Mouse (Mus musculus) limb, embryonic 15.5 days (tissue): ENCODE results near the gene Usp15. TPM values are rescaled to one million over a fixed set of nuclear protein-coding genes. Genes with fewer than 3 reads are reported as not detected.

Source experiments
- ATAC-seq: fragments of 200-750 bp; cut with Nextera tagmentation; 2 replicates; pipeline ENCODE4 v1.8.0; 2017; ENCODE audit warnings: low read depth, moderate TSS enrichment; ENCODE audit not compliant: insufficient number of reproducible peaks, low FRiP score, low TSS enrichment
- H3K27ac ChIP-seq: fragments of 300-500 bp; sonication (generic); 2 replicates; pipeline ENCODE4 v1.5.1; 2015; ENCODE audit warnings: moderate library complexity, mild to moderate bottlenecking, inconsistent platforms
- H3K27me3 ChIP-seq: fragments of 300-500 bp; sonication (generic); 2 replicates; pipeline ENCODE4 v1.6.1; 2015; ENCODE audit warnings: inconsistent platforms
- H3K36me3 ChIP-seq: fragments of 300-500 bp; sonication (generic); 2 replicates; pipeline ENCODE4 v1.6.1; 2015; ENCODE audit warnings: inconsistent platforms
- H3K4me1 ChIP-seq: fragments of 300-500 bp; sonication (generic); 2 replicates; pipeline ENCODE4 v1.6.1; 2015; ENCODE audit warnings: inconsistent platforms
- H3K4me2 ChIP-seq: fragments of 300-500 bp; sonication (generic); 2 replicates; pipeline ENCODE4 v1.6.1; 2015; ENCODE audit warnings: mild to moderate bottlenecking, inconsistent platforms
- H3K4me3 ChIP-seq: fragments of 300-500 bp; sonication (generic); 2 replicates; pipeline ENCODE4 v1.5.1; 2015; ENCODE audit warnings: mild to moderate bottlenecking, inconsistent platforms
- H3K9ac ChIP-seq: fragments of 300-500 bp; sonication (generic); 2 replicates; pipeline ENCODE4 v1.6.1; 2015; ENCODE audit warnings: inconsistent platforms
- H3K9me3 ChIP-seq: fragments of 300-500 bp; sonication (generic); 2 replicates; pipeline ENCODE4 v1.6.1; 2016; ENCODE audit warnings: inconsistent platforms
- WGBS: fragments of 180-500 bp; shearing (Covaris S2); methylation state at CpG from one replicate; pipeline ENCODE4 v1.1.7; 2015; 5-methylcytosine and 5-hydroxymethylcytosine counted together
- polyA plus RNA-seq: library from polyadenylated mRNA; unstranded; fragments of >200 nt; fragmentation: Nextera tagmentation; extraction: Ambion mirVana; gene quantifications from 2 replicates; pipeline ENCODE4 v1.2.1, GENCODE M21; 2015

Gene Usp15
- polyA plus RNA-seq, 1 experiment from 2014 or later: 63.3 TPM

DNA sequence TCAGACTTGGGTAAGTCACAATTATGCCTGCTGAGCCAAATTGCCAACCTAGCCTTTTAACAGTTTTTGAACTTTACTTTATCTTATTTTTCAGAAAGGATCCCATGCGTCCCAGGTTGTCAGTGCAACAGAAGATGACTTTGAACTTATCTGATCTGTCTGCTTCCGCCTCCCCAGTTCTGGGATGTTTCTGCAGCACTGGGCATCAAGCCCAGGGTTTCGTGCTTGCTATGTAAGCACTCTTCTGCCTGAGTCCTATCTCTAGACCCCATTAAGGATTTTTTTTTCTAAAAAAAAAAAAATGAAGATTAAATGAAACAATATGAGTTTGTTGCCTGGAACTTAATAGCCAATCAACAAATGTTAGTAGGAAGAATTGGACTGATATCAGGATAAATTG lies 2.3 kb upstream of the Usp15 start:
- no peak overlapping the region for H3K4me2 ChIP-seq
- ATAC-seq: no peak
- no peak overlapping the region for H3K4me3 ChIP-seq
- no peaks in the 10 kb centered on the region for H3K27me3 ChIP-seq
- 83% methylated on average over 3 of the region's 3 CpGs for WGBS
- H3K27ac ChIP-seq: no peak overlapping the region
- H3K4me1 ChIP-seq: peaks cover 7% of the 10 kb centered on the region; the same call in 1 of the 2 replicates
- no peaks in the 10 kb centered on the region for H3K36me3 ChIP-seq
- H3K9ac ChIP-seq: no peak overlapping the region
- H3K9me3 ChIP-seq: no peaks in the 10 kb centered on the region

DNA sequence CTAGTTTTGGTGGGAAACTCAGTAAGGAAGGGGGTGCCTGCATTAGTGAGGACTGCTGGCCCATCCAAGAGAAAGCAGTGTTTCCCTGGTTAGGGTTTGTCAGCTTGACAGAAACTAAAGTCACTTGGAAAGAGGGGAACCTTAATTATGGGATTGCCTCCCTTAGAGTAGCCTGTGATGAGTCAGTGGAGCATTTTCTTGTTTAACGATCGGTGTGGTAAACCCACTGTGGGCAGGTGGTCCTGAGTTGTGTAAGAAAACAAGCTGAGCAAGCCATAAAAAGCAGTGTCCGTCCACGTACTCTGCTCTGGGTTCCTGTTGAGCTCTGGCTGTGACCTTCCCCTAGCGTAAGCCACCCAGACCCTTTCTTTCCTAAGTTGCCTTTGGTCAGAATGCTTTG lies 1.4 kb upstream of the Usp15 start:
- H3K27me3 ChIP-seq: no peaks in the 10 kb centered on the region
- H3K27ac ChIP-seq: no peak overlapping the region
- H3K36me3 ChIP-seq: no peaks in the 10 kb centered on the region
- 61% methylated on average over 5 of the region's 5 CpGs for WGBS
- H3K4me1 ChIP-seq: peaks cover 7% of the 10 kb centered on the region; the same call in 1 of the 2 replicates
- no peak overlapping the region for H3K4me2 ChIP-seq
- ATAC-seq: no peak
- H3K4me3 ChIP-seq: no peak overlapping the region
- H3K9ac ChIP-seq: no peak overlapping the region
- no peaks in the 10 kb centered on the region for H3K9me3 ChIP-seq

DNA sequence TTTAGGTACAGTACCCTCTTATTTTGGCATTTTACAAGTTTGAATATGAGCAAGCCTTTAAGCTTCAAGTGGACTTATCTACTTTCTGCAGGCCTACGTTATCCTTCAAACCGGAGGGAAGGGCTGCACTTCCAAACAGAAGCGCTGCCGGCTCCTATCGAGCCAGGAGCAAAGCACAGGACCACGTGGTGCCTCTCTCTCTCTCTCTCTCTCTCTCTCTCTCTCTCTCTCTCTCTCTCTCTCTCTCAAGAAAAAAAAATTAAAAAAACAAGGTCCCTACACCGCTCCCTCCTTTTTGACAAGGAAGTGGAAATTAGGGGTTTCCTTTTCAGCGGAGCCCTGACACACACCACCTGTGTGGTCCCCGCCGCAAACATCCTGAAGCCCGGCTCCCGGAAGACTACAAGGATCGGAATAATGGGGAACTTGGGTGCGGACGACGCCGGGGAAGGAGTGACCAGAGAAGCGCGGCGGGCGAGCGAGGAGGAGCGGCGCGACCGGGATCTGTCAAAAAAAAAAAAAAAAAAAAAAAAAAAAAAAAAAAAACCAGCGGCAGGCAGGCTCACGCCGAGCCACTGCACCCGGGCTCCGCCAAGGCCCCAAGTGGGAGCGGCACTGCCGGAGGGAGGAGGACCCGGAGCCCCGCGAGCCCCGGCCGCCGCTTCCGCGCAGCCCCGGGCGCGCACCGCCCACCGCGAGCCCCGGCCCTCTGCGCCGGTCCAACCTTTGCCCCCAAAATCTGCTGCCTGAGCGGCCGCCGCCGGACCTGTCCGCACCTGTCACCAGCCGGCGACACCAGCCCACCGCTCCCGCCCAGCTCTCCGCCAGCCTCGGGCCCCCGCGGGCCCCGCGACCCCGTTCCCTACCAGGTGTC lies 597 bp downstream of the Usp15 start:
- peak overlapping the region; percentile 95 for H3K27ac ChIP-seq
- ATAC-seq: peak; percentile 53
- H3K36me3 ChIP-seq: no peaks in the 10 kb centered on the region
- H3K27me3 ChIP-seq: no peaks in the 10 kb centered on the region
- under 1% methylated on average over 59 of the region's 66 CpGs for WGBS
- H3K9ac ChIP-seq: peak overlapping the region; percentile 74
- H3K4me2 ChIP-seq: peak overlapping the region; percentile 57
- peak overlapping the region; percentile 83 for H3K4me3 ChIP-seq
- H3K9me3 ChIP-seq: no peaks in the 10 kb centered on the region
- peaks cover 7% of the 10 kb centered on the region; the same call in 1 of the 2 replicates for H3K4me1 ChIP-seq

DNA sequence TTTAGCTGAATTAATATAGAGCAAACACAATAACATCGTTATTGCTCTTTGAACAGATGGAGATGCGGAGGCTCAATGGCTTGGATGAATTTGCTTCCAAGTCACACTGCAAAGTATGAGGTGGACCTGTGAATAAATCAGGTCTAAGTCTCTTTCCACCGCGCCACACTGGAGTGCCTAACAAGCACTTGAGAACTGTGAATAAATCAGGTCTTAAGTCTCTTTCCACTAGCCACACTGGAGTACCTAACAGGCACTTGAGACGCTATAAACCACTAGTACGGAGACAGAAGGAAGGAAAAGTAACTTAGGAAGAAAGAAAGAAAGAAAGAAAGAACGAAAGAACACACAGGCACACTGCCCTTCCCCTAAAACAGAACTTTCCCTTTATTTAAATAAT lies 1.3 kb downstream of the Usp15 start:
- peak overlapping the region; percentile 74; the same call in 1 of the 2 replicates for H3K9ac ChIP-seq
- peak overlapping the region; percentile 83 for H3K4me3 ChIP-seq
- WGBS: 13% methylated on average over 7 of the region's 7 CpGs
- ATAC-seq: no peak
- no peaks in the 10 kb centered on the region for H3K36me3 ChIP-seq
- H3K9me3 ChIP-seq: no peaks in the 10 kb centered on the region
- H3K4me1 ChIP-seq: peaks cover 7% of the 10 kb centered on the region; the same call in 1 of the 2 replicates
- peak overlapping the region; percentile 57 for H3K4me2 ChIP-seq
- no peaks in the 10 kb centered on the region for H3K27me3 ChIP-seq
- H3K27ac ChIP-seq: no peak overlapping the region

DNA sequence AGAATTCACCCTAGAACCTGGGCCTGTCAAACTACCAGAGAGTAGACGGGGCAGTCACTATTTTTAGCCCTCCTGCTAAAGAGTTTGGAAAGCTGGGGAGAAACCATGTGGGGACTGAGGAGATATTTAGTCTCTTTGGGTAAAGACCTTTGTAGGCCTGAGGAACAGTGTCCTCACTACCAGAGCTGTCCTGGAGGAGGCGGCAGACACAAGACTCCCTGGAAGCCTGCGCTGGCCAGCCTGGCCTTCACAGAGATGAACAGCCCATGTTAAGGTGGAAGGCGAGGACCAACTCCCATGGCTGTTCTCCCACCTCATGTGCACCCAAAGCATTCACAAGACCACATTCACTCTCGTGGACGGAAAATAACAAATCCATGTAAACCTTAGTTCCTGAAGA lies 5.8 kb downstream of the Usp15 start:
- H3K9me3 ChIP-seq: no peaks in the 10 kb centered on the region
- H3K4me3 ChIP-seq: no peak overlapping the region
- no peaks in the 10 kb centered on the region for H3K27me3 ChIP-seq
- H3K9ac ChIP-seq: no peak overlapping the region
- no peak overlapping the region for H3K27ac ChIP-seq
- no peak for ATAC-seq
- peaks cover 16% of the 10 kb centered on the region; the same call in 1 of the 2 replicates for H3K4me1 ChIP-seq
- no peaks in the 10 kb centered on the region for H3K36me3 ChIP-seq
- 76% methylated on average over 6 of the region's 6 CpGs for WGBS
- H3K4me2 ChIP-seq: no peak overlapping the region

DNA sequence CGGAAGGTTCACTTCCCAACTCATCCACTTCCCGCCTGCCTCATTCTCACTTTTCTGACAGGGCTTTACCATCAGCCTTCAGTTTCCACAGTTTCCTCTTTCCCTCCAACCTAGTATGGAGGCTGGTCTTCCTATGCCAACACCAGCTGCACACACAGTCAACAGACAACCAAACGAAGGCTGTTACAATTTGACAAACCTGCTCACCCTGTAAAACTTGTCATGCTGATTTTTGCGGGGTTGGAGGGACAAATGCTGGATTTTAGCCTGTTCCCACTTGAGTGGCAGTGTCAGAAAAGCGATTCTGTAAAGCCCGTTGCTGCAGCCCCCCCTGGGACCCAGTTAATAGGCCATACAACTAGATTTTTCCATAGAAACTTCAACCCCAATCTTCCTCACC lies 9.5 kb downstream of the Usp15 start:
- Histone ChIP-seq H3K27ac (no peak overlapping the region), H3K9me3 (no peaks in the 10 kb centered on the region), H3K4me2 (no peak overlapping the region), H3K36me3 (no peaks in the 10 kb centered on the region), H3K4me1 (peaks cover 22% of the 10 kb centered on the region), H3K27me3 (no peaks in the 10 kb centered on the region), H3K9ac (no peak overlapping the region), H3K4me3 (no peak overlapping the region)
- WGBS: 46% methylated on average over 6 of the region's 6 CpGs
- ATAC-seq: no peak

DNA sequence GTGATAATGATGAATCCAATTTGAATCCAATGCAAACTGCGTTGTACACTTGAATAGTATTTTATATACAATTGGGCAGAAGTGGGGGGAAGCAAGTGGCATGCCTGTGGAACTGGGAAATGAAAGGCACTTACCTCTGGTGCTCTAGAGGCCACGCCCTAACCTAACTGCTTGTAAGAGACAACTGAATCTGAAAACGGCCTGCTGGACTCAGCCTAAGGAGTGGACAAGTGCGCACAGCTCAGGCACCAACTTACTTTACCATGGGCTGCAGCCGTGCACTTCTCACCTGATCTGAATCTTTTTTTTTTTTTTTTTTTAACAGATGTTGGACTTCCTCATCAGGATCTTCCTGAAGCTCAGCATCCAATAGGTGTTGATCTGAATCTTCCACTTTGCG lies 10.9 kb downstream of the Usp15 start:
- ATAC-seq: no peak
- 84% methylated on average over 6 of the region's 6 CpGs for WGBS

DNA sequence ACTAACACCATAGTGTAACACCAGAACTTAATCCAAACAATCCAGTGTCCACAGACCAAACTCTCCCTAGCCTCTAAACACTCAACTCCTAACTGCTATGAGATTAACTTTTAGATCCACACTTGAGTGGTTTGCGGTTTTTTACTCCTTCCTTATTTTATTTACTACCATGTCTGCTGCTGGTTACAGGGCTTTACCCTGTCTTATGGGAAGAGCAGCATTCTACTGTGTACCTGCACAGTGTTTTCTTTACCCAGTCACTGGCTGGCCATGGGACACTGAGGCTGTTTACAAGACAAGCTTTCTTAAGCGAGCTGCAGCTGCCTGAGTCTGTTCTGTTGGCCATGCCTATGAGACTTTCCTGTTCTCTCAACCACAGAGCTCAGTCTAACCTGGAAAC lies 13.1 kb downstream of the Usp15 start:
- ATAC-seq: no peak
- Histone ChIP-seq H3K9me3 (no peaks in the 10 kb centered on the region), H3K4me2 (no peak overlapping the region), H3K4me3 (no peak overlapping the region), H3K27ac (0 out of 2 replicates have a peak overlapping the region, but pooled peaks have one; percentile 11), H3K36me3 (peaks cover 18% of the 10 kb centered on the region), H3K4me1 (peaks cover 22% of the 10 kb centered on the region), H3K9ac (no peak overlapping the region), H3K27me3 (no peaks in the 10 kb centered on the region)
- 35% methylated on average over 2 of the region's 2 CpGs for WGBS

More for the DNA sequence above, 10.9 kb downstream of the Usp15 start:
- Histone ChIP-seq H3K9me3 (no peaks in the 10 kb centered on the region), H3K4me3 (no peak overlapping the region), H3K4me2 (no peak overlapping the region), H3K36me3 (peaks cover 1% of the 10 kb centered on the region; the same call in 1 of the 2 replicates), H3K27me3 (no peaks in the 10 kb centered on the region), H3K27ac (no peak overlapping the region), H3K4me1 (peaks cover 22% of the 10 kb centered on the region), H3K9ac (no peak overlapping the region)

DNA sequence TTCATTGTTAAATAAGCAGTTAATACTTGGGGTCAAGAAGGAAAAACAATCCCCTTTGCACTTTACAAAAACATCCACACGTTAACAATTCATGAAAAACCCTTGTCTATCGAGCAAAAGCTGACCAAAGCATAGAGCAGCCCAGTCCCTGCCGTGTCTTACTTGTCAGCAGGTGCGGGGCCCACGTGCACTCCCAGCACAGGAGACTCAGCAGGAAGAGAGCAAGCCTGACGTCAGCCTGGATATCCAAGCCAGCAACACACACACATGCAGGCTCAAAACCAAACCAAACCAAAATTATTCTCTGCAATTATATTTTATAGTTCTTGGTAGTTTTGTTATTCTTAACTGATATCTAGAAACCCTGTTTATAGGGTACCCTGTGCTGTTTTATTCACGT lies 13.6 kb downstream of the Usp15 start:
- Histone ChIP-seq H3K4me2 (no peak overlapping the region), H3K36me3 (peaks cover 23% of the 10 kb centered on the region), H3K27ac (no peak overlapping the region), H3K4me1 (peaks cover 22% of the 10 kb centered on the region), H3K9me3 (no peaks in the 10 kb centered on the region), H3K9ac (no peak overlapping the region), H3K27me3 (no peaks in the 10 kb centered on the region), H3K4me3 (no peak overlapping the region)
- 45% methylated on average over 7 of the region's 7 CpGs for WGBS
- no peak for ATAC-seq

DNA sequence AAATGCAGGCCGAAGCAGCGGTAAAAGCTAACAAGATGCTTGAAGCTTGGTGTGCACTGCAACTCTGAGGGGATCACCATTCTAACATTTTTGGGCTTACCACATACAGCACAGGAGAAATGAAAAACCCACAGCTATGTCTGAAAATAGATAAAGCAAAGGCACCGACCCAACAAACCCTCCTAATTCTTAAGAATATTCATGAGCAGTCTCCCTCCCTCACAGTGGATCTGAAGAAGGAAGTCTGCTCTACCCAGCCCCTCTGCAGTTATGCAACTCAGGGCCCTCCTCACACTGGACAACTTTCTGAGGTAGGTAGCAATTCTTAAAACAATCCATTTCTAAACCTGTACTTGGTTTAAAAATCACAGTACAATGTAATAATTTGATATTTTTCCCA lies 14.4 kb downstream of the Usp15 start:
- Histone ChIP-seq H3K27ac (no peak overlapping the region), H3K9ac (no peak overlapping the region), H3K9me3 (no peaks in the 10 kb centered on the region), H3K27me3 (no peaks in the 10 kb centered on the region), H3K36me3 (peaks cover 26% of the 10 kb centered on the region), H3K4me2 (no peak overlapping the region), H3K4me3 (no peak overlapping the region), H3K4me1 (peaks cover 17% of the 10 kb centered on the region)
- 87% methylated on average over 3 of the region's 3 CpGs for WGBS
- ATAC-seq: no peak

DNA sequence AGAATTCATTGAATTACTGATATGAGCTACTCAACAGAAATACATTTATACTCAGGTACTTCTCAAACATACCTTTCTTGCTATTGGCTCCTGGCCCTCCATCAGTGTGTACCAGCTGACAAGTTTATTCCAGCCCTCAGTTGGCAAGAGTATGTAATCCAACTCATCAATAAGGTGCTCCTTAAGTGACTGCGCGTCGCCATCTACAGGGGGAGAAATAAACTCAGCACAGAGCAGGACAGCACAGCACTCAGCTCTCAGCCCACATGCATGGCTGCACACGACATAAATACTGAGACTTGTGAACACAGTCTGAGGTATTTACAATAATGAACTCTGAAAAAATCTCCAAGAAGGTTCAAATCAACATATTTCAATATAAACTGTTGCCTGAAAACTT lies 21.0 kb downstream of the Usp15 start:
- H3K4me3 ChIP-seq: no peak overlapping the region
- peaks cover 37% of the 10 kb centered on the region for H3K36me3 ChIP-seq
- H3K27ac ChIP-seq: no peak overlapping the region
- H3K4me1 ChIP-seq: no peaks in the 10 kb centered on the region
- no peak overlapping the region for H3K4me2 ChIP-seq
- no peaks in the 10 kb centered on the region for H3K9me3 ChIP-seq
- no peak overlapping the region for H3K9ac ChIP-seq
- H3K27me3 ChIP-seq: no peaks in the 10 kb centered on the region
- WGBS: 81% methylated on average over 4 of the region's 4 CpGs
- no peak for ATAC-seq

DNA sequence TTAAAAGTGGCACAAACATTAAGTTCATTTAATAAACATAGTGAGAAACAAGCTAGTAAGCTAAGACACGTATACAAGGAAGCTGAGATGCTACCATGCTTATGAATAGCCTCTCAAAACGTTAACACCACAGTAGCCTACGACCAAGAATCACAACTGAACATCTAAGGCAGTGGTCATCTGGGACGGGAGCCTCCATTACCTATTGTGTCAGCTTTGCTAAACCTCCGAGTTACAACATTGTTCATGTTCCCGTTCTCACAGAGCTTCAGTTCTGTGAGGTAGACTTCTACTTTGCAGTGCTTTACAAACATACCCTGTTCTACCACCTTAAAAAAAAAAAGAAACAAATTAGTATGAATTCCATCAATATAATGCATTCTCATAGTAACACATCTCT lies 25.9 kb downstream of the Usp15 start:
- no peaks in the 10 kb centered on the region for H3K4me1 ChIP-seq
- no peak overlapping the region for H3K4me3 ChIP-seq
- no peak overlapping the region for H3K4me2 ChIP-seq
- H3K27ac ChIP-seq: no peak overlapping the region
- no peak for ATAC-seq
- WGBS: 85% methylated on average over 6 of the region's 6 CpGs
- no peaks in the 10 kb centered on the region for H3K9me3 ChIP-seq
- H3K36me3 ChIP-seq: peaks cover 38% of the 10 kb centered on the region
- no peaks in the 10 kb centered on the region for H3K27me3 ChIP-seq
- no peak overlapping the region for H3K9ac ChIP-seq
